Mouse (Mus musculus): ENCODE measurements around the gene Btbd8.

Btbd8 gene

DNA sequence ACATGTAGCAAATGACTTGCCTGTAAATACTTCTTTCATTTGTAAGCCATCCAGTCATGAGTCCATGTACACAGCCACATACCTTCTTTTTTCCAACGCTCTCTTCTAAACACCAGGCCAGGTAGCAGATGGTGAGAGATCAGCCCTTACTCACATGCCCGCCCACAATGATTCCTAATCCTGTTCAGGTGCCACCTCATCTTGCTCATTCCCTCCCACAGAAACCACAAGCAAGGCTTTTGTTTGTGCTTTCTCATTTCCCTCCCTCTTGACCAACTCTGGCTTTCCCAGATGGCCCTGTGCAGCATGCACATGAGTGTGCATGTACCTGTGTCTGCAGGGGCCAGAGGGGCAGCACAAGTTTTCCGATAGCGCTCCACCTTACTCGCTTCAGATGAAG is 12.5 kb downstream of the Btbd8 start:
- no peak for DNase-seq

DNA sequence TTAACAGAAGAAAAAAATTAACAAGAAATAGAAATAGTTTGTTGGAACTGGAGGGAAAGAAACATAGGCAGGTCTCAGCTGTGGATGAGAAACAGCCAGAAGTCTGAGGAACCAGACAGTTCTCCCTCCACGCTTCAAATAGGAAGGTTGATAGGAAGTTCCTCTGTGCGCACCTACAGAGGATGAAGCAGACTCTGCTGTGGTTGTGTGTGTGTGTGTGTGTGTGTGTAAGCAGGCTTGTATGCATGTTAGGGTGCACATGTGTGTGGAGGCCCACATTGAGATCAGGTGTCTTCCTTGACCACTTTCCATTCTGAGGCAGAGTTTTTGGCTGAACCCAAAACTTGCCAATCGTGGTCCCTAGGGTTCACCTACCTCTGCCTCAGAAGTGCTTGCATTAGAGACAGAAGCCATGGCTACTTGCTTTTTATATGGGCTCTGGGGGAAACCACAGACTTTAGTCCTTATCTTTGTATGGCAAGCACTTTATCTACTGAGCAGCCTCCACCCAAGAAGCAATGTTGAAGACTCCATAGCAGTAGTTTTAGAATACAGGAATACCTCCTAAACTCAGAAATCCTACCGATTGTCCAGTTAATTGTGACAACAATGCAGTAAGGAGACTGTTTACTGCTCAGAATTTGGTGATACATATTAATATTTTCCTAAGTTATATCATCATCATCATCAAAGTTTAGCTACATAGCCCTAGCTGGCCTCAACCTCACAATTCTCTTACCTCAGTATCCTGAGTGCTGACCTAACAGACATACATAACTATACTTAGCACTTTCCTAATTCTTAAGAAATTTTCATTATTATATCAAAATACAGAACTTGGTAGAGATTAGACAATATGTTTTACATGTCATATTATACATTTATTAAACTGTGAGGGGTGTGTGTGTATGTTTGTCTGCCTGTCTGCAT is 24.6 kb downstream of the Btbd8 start:
- DNase-seq, result no peak

DNA sequence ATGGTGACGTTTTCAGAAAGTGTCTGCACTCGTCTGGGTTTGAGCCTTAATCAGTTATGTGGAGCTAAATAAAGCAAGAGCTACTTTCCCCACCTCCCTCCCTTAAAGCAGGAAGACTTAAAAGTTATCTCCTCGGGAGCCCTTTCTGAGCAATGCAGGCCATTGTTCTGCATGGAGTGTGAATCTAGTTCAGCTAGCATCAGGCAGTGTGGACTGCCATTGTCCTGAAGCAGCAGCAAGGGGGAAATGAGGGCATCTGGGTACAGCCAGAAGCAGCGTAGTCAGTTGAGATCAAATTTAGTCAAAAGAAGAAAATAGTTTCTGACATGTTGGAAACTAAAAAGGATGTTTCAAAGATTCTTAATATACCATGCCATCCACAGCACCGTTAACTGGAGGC is 28.7 kb downstream of the Btbd8 start:
- DNase-seq, result no peak

DNA sequence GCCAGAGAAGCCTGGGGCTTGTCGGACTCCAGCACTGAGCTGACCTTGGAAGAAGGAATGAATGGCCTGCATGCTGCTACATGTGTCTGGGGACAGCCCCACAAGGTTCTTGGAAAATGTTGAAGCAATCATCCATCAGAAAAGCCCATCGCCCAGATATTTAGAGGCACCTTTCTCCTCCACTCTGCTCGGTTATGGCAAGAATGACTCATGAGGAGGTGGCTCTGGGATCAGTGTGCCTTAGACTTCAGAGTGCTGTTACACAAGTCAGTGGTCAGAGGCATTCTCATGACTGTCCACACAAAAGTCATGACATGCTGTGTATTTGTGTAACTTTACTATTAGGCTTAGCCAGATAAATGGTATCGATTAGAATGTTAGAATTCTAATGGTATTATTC is 29.3 kb downstream of the Btbd8 start:
- no peak for DNase-seq

DNA sequence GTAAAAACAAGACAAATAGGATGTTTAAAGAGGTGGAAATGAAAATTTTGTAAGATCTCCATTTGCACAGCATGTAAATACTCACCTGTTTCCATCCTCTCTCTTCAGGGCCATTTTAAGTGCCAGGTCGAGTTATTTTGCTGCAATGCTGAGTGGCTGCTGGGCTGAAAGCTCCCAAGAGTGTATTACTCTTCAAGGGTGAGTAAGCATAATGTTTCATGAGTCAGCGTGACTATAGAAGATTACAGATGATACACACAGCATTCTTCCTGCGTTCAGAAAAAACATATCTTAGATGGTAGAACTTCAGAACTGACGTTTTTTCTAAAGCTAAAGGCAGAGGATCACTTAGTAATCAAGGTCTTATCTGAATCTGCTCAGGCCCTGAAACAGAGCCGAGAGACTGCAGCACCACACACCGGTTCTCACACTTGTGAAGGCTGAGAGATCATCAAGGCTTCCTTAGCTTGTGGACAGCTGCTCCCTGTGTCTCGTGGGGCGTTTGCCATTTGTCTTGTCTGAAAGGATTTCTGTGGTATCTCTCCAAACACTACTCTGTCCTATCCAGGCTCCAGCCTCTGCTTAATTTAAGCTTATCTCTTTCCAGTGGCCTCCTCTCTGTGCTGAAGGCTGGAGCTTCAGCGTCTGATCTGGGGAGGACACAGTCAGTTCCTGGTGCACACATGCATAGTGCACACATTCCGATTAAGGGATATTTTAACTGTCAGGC is 33.0 kb downstream of the Btbd8 start:
- DNase-seq, result no peak

DNA sequence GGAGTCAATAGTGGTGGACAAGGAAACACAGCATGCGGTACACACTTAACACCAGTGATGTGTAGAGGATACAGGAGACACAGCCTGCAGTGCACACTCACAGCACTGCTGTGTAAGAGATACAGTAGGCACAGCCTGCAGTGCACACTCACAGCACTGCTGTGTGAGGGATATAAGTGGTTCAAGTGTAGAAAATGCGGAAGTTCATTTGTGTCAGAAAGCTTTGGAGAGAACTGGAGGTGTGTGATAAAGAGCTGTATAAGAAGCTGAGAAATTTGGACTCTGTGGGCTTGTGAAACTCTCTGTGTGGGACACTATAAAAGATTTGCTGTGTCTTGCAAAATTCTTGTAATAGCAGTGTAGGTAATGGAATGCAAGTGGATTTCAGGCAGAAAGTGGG is 42.4 kb downstream of the Btbd8 start:
- DNase-seq, result no peak

DNA sequence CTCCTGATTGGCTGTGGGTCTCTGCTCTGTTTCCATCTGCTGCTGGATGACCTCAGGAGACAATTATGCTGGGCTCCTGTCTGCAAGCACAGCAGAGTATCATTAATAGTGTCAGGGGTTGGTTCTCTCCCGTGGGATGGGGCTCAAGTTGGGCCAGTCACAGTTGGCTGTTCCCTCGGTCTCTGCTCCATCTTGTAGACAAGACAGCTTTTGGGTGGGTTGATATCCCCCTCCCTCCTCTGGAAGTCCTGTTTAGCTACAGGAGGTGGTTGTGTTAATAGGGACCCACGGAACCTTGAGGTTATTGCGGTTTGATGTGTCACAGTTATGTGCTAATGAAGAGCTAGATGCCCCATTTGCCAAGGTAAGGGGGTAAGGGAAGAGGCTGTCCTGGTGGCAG is 51.2 kb downstream of the Btbd8 start:
- DNase-seq, result no peak

DNA sequence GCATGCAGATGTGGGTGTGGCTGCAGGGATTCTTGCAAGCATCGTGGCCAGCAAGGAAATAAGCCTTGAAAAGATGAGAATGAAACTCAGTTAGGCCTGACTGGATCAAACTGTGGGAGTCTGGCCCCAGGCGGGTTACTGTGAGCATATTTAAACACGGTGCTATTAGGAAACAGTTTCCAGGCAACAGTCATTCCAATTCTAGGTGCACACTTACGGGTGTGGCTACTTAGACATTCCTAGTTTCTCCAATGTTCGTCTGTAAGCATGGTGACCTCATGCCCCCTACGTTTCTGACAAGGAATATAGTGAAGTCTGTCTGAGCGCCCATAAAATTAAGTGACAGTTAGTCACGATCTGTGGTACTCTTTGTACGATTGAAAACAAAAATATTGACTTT is 53.2 kb downstream of the Btbd8 start:
- DNase-seq, result no peak

DNA sequence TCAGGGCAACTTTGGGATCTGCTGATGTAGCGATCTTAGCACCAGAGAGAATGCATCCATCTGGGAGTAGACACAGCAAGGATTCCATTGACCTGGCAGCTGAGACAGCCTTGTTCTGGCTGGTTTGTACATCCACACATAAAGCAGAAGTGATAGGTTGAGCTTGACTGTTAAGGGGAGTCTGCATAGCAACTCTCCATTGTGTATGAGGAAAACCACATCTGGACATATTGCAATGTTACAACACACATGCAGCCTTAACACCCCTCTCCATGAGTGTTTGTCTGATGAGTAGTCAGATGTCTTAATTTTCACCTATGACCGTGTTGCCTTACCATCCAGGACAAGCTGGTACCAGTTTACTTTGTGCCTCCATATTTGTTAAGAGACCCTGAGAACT is 54.7 kb downstream of the Btbd8 start:
- DNase-seq, result no peak

DNA sequence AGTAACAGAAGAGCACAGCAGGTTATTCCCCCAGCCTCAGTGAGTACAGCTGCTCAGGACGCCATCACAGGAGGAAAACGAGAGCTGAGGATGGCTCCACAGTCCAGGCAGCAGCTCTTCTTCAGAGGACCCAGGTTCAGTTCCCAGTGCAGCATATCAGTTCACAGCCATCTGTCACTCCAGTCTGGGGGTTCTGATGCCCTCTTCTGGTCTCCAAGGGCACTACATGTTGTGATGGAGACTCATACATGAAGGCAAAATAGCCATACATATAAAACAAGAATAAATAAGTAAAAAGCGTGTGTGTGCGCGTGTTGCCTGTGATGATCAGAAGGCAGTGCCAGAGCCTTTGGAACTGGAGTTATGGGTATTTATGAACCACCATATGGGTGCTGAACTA is 57.0 kb downstream of the Btbd8 start:
- no peak for DNase-seq

DNA sequence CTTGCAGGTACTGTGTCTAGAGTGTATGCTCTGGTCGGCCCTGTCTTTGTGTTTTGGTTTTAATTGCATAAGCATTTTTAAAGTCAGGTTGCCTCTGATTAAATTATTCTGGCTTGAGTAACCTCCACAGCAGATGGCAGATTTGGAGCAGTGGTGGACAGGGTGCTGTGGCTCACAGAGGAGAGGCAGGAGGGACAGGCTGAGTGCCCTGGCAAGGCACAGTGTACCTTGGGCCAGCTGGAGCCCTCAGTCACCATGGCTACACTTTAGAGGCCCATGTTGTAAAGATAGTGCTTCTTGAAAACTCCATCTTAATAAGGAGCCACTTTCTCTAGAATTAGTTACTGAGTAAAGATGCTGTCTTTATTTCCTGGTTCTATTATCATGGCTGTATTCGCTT is 58.2 kb downstream of the Btbd8 start:
- DNase-seq, result no peak

DNA sequence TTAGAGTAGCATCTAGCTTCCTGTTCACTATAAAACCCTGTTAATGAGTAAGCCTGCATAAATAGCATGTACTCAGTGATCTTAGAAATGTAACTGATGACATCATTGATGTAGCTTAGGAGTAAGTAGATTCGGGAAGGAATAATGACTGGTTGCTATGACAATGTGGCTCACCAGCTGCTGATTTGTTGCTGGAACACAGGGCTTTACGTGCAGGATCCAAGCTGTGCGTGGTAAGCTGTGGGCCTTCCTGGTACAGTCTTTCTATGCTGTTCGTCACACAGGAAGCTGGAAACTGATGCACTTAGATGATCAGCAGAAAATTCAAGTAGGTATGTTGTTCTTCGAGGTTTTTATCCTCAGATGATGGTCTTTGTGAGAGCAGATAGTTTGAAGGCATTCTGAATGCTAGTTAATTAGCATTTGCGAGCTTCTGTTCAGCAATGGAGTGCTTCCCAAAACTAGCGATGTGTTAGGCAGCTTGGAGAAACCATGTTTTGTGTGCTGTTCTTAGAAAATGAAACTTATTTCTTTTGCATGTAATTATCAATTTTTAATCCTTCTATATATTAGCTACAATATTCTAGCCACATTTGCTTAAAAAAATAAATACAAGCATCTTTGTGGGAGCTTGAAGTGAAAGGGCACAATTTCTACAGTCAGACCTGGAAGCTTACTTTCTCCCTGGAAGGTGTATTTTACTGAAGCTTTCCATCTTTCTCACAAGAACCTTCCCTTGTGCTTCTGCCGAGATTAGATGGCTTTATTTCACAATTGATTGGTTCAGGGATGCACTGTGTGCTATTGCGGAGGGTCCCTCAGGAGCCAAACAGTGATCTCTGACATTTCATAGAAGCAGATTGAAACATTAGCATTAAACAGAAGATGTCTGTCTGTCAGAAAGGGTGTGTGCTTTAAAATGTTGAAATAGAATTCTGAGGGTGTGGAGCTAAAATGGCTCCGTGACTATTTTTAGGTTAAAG is 60.0 kb downstream of the Btbd8 start:
- no peak for DNase-seq

DNA sequence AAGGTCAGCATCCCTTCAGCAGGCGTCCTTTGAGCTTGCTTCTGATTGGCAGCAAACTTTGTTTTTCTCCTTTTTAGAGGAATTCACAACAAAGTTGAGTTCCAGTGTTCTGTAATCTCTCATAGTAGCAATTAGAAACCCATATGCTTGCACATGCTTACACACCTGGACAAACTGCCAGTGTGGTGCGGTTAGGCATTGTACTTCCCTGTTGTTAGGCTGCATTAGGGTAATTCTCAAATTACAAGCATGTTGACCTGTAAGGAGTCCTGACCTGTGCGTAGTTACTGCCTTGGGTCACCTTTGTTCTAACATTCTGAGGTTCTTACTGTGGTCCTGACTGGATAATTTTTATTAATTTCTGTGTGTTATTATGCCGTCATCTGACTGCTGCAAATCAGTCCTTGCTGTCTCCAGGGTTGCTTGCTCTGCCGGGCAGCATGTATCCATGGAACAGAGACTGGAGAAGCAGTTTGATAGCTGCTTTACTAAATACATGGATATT is 61.1 kb downstream of the Btbd8 start:
- no peak for DNase-seq

DNA sequence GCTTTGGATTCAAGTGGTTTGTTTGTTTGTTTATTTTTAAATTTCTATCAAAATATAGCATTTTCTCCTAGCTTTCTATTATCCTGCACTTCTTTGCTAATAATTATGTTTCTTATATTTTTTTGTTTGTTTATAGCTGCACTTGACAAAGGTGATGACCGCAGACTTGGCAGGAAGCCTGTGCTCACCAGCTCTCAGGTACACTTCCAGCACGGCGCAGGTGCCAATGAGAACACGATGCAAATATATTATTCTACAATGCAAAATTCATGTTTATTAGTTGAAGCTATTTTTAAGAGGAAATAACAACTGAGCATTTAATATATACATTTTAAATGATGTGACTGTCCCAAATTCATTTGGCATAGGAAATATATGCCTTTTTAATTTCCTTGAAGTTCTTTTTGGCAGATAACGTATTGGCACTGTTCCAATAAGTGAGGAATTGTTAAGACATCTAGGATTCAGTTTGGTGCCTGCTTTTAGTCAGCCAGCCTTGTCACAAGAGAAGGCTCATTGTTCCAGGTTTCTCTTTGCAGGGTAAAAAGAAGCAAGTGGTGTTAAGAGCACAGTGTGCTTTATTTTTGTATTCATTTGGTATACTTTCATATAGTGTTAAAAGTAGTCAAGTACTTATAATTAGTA is 62.2 kb downstream of the Btbd8 start:
- no peak for DNase-seq

DNA sequence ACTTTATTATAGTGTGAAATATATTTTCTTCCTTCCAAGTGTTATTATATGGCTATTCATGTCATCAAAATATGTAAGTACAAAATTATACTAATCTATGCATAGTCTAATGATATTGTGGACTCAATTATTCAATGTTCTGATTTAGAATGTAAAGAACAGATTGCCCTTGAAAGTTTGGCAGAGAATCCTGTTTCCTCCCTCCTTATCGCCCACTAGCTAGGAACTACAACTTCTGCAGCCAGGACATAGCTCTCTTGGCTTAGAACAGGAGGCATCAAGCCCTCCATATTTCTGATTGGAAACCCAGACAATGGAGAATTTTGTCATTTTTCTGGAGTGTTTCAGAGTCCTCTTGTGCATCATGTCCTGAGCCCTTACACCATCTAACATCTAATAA is 62.9 kb downstream of the Btbd8 start:
- DNase-seq, result no peak

DNA sequence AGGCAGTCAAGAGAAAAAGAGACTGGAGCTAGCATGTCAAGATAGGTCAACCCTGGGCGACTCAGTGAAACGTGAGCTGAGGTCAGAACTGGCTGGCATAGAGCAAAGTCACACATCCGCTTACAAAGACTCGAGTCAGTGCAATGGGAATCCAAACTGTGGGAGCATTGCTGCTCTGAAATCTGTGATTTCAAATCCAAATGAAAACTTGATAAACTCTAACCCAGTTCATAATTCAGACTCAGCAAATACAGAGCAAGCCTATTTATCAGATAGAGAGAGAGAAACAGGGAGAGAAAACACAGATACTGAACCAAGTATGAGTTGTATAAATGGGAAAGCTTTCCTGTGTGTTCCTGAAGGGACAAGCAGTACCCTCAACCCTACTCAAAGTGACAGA is 69.5 kb downstream of the Btbd8 start, which contains the start of gene Gm42669:
Gene Gm42669, plus strand, starts transcription at position 301 of the 400 bp plus-strand sequence.
- DNase-seq, result no peak

DNA sequence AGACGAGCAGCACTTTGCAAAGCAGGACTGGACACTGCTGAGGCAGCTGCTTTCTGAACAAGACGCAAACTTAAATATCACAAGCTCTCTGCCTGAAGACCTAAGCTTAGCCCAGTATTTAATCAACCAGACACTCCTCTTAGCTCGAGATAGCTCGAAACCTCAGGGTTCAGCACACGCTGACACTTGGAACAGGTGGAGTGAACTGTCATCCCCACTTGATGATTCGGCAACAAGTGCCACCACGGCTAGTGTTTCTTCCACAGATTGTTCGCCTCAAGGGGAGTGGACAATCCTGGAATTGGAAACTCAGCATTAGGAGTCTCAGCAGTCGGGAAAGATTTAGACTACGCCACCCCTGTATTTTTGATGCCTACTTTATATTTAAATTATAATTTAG is 72.7 kb downstream of the Btbd8 start:
- DNase-seq, result no peak

DNA sequence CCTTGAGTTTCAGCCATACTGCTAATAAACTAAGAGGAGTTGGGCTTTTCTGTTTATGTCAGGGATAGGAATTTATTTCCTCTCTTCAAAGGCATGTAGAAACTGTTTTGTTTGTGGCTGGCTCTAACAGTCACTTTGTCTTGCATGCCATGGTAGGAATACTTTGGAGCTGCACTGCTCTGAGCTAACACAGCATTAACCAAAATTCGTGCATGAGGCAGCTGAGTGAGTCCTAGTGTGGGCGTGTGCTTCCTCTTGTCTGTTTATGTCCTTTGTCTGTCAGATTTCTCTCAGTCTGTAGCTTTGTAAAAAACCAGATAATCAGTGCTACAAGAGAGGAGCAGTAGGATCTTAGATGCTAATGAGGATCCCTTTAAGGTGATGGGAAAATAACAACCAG is 73.5 kb downstream of the Btbd8 start:
- no peak for DNase-seq

DNA sequence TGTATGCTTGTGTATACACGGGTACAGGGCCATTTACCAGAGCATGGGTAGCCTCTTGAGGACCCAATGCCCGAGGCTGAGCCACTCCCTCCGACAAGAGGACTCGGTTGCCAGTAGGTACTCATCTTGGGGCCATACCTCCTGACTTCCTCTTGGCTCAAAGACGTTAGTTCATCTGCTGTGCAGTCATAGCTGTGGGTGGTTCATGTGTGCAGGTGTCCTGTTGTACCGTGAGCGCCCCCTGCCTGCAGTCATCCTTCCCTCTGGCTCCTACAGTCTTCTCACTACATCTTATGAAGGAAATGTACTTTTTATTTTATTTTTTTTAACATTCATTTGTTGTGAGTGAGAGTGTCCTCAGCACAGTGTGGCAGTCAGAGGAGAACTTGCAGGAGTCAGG is 75.8 kb downstream of the Btbd8 start:
- peak; percentile 71 for DNase-seq

DNA sequence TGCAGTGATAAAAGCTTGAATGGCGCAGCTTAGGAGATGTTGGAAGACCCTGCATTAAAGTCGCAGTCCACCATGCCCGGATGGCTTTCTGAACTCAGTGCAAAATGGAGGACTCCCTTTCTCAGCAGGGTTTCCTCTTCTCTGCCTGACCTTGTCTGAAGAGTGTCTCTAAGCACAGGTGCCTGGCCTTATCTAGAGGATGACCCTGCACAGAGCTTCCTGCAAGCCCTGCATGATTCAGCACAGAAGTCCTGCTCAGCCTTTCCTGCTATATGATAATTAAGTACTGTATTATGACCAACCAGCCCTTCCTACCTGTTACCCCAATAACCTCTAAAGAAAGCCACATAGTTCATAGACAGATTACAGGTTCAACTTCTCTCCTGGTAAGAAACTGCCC is 77.7 kb downstream of the Btbd8 start:
- DNase-seq, result no peak

DNA sequence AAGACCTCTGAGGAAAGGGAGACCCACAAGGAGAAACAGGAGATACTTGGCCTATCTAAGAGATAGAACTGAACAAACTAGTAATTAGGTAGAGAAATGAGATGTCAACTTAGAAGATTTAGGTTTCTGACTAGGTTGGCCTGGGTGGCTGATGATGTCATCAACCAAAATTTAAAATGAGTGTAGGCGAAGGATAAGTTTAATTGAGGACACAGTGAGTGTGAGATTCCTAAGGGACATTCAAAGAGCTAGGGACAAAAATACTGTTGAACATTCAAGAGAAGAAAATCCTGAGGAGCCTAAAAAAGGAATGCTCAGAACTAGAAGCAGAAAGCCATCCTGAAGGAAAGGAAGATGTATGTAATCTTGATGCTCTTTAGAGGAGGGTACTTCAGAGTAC is 78.3 kb downstream of the Btbd8 start:
- no peak for DNase-seq

DNA sequence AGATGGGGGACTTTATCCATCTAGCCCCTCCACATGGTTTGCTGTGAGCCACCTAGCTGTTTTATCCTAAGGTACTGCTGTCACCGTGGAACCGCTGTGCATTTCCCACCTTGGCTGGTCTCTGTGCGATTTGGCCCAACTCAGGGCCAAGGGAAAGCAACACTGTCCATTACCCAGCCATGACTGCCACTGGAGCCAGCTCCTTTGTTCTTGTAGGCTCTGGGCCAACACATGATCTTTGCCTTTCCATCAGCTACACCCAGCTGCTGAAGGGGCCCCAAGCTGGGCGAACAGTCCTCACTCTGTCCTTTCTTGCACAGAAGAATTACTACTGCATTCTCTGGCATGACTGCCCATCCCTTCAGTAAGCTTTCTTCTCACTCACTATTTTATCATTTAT is 80.8 kb downstream of the Btbd8 start:
- no peak for DNase-seq

Measured in lung, postnatal 14 days (tissue).